Mouse (Mus musculus) testis, adult 2 months (tissue): ENCODE data around the gene S1pr3. TPM values are rescaled to one million over a fixed set of nuclear protein-coding genes. Genes with fewer than 3 reads are reported as not detected.

ENCODE experiments used
- H3K27ac ChIP-seq: fragments of 200-500 bp; 2 replicates; pipeline ENCODE4 v1.5.1; 2012; ENCODE audit warnings: low read depth, low read length; ENCODE audit not compliant: control insufficient read depth, insufficient read depth
- H3K27me3 ChIP-seq: fragments of 200-500 bp; 2 replicates; pipeline ENCODE4 v1.6.1; 2012; ENCODE audit warnings: mild to moderate bottlenecking, low read length, moderate library complexity; ENCODE audit not compliant: control insufficient read depth, insufficient read depth
- H3K36me3 ChIP-seq: fragments of 200-500 bp; 2 replicates; pipeline ENCODE4 v1.6.1; 2012; ENCODE audit warnings: mild to moderate bottlenecking, low read length; ENCODE audit not compliant: control insufficient read depth, insufficient read depth
- H3K4me1 ChIP-seq: fragments of 200-500 bp; 2 replicates; pipeline ENCODE4 v1.6.1; 2012; ENCODE audit warnings: low read length; ENCODE audit not compliant: control insufficient read depth, insufficient read depth
- H3K4me3 ChIP-seq: fragments of 200-500 bp; 2 replicates; pipeline ENCODE4 v1.5.1; 2012; ENCODE audit warnings: low read depth, mild to moderate bottlenecking, low read length, moderate library complexity, mixed read lengths; ENCODE audit not compliant: control insufficient read depth
- CTCF ChIP-seq: fragments of 200-500 bp; IDR thresholded peaks from 2 replicates; pipeline ENCODE4 v1.5.1; 2012; ENCODE audit warnings: low read depth, mild to moderate bottlenecking, inconsistent platforms, low read length, moderate library complexity; ENCODE audit not compliant: control insufficient read depth, insufficient read depth, insufficient replicate concordance
- POLR2A ChIP-seq: fragments of 200-500 bp; IDR thresholded peaks from 2 replicates; pipeline ENCODE4 v1.6.1; 2012; ENCODE audit warnings: low read depth, mild to moderate bottlenecking, inconsistent platforms, low read length, moderate library complexity; ENCODE audit not compliant: control insufficient read depth
- polyA plus RNA-seq: library from polyadenylated mRNA; depleted of rRNA; stranded (reverse); fragments of >200 nt; gene quantifications from 2 replicates; pipeline ENCODE4 v1.2.3, GENCODE M21; 2012

The S1pr3 gene
- polyA plus RNA-seq, 1 experiment, result 3.1 TPM

DNA sequence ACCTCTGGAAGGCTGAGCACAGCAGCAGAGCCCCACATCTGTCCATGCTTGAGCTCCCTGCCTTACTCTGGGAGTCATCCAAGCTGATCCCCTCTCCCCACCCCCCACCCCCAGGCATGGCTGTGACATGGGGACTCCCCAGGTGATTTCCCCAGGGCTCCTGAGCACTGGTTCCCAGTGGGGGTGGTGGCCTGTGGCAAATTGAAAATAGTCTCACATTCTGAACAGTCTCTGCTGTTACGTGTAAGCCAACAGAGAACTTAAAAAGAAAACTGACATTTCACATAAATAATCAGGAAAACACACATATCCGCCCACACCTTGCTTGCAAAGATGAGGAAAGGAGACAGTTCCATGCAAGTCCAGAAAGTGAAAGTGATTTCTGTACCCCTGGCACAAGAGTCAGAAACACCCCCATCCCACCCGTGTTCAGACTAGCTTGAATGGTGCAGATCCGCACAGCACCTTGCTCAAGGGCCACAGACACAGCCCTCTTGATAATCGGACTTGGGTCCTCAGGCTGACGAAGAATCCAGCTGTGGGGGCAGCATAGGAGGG is 17.0 kb upstream of the S1pr3 start:
- H3K36me3 ChIP-seq, result no peaks in the 10 kb centered on the region
- H3K27ac ChIP-seq, result no peak overlapping the region
- H3K4me1 ChIP-seq, result no peaks in the 10 kb centered on the region; the same call in 1 of the 2 replicates
- no peak for TF ChIP-seq CTCF
- TF ChIP-seq POLR2A, result no peak
- H3K4me3 ChIP-seq, result no peak overlapping the region
- H3K27me3 ChIP-seq, result no peaks in the 10 kb centered on the region

DNA sequence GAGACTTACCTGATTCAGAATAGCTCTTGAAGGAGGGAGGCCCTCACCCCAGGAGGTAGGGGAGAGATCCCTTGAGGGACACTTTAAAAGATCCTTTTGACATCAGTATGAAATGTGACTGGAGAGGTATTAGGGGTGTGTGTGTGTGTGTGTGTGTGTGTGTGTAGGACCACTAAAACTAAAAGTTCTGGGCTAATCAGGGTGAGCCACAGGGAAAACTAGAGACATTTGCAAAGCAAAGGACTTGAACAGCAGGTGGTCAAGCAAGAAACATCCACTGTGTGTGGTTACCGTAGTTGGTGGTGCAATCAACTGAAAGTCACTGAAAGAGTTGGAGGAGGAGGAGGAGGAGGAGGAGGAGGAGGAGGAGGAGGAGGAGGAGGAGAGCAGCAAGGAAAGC is 16.2 kb upstream of the S1pr3 start:
- no peak overlapping the region for H3K27ac ChIP-seq
- no peak overlapping the region for H3K4me3 ChIP-seq
- TF ChIP-seq CTCF (no peak), POLR2A (no peak)
- no peaks in the 10 kb centered on the region for H3K27me3 ChIP-seq
- no peaks in the 10 kb centered on the region for H3K36me3 ChIP-seq
- no peaks in the 10 kb centered on the region; the same call in 1 of the 2 replicates for H3K4me1 ChIP-seq

DNA sequence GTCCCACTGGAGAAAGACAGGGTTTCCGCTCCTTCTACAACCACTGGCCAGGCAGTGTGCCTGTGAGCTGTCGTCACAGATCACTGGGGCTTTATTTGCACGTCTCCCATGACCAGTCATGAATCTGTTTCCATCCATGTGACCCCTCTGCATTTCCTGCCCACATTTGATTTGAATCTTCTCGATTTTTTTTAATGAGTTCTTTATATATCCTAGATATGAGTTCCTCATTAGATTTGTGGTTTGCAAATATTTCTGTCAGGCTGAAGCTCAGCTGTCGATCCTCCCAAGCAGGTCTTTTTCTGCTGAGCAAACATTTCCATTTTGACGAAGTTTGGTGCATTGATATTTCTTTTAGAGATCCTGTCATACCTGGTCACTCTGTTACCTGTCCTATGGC is 10.6 kb upstream of the S1pr3 start:
- no peak overlapping the region for H3K4me3 ChIP-seq
- H3K27ac ChIP-seq, result no peak overlapping the region
- no peaks in the 10 kb centered on the region for H3K36me3 ChIP-seq
- no peaks in the 10 kb centered on the region for H3K27me3 ChIP-seq
- peaks cover 4% of the 10 kb centered on the region; the same call in 1 of the 2 replicates for H3K4me1 ChIP-seq
- TF ChIP-seq CTCF, result no peak
- TF ChIP-seq POLR2A, result no peak

DNA sequence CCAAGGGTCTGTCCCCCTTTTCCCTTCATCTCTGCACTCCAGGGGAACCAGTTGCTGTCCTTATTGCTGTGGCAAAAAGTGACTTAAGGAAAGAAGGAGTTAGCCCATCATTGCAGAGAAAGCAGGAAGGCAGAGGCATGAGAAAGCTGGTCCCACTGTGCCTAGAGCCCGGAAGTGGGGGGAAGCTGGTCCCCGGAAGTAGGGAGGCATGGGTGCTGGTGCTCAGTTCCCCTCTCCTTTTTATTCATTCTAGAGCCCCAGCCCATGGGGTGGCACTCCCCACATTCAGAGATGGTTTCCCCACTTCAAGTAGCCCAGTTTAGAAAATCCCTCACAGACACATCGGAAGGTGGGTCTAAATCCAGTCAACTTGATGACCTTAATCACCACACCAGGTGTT is 8.9 kb upstream of the S1pr3 start:
- Histone ChIP-seq H3K27me3 (no peaks in the 10 kb centered on the region), H3K4me3 (no peak overlapping the region), H3K27ac (no peak overlapping the region), H3K36me3 (no peaks in the 10 kb centered on the region), H3K4me1 (peaks cover 7% of the 10 kb centered on the region)
- TF ChIP-seq POLR2A (no peak), CTCF (no peak)

DNA sequence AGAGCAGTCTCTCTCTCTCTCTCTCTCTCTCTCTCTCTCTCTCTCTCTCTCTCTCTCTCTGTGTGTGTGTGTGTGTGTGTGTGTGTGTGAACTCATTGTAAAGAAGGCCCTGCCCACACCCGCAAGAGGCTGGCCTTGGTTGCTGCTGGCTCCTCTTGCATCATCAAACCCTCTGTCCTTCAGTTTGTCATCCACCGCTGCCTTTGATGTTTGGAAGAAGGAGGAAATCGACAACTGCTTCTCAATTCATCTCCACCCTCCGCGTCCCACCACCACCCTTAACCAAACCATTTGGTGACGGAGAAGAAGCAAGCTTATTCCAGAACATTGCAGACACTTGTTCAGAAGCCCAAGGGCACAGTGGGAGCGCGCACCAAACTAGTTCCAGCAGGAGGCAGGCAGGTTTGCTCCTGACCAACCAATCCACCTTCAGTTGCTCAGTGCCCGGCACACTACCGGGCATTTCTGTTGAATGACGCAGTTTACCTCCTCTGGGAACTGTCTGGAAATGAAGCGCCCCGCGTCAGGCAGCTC is 8.2 kb upstream of the S1pr3 start:
- Histone ChIP-seq H3K27me3 (no peaks in the 10 kb centered on the region), H3K4me1 (peaks cover 7% of the 10 kb centered on the region), H3K36me3 (no peaks in the 10 kb centered on the region), H3K27ac (no peak overlapping the region), H3K4me3 (no peak overlapping the region)
- no peak for TF ChIP-seq POLR2A
- TF ChIP-seq CTCF, result no peak

DNA sequence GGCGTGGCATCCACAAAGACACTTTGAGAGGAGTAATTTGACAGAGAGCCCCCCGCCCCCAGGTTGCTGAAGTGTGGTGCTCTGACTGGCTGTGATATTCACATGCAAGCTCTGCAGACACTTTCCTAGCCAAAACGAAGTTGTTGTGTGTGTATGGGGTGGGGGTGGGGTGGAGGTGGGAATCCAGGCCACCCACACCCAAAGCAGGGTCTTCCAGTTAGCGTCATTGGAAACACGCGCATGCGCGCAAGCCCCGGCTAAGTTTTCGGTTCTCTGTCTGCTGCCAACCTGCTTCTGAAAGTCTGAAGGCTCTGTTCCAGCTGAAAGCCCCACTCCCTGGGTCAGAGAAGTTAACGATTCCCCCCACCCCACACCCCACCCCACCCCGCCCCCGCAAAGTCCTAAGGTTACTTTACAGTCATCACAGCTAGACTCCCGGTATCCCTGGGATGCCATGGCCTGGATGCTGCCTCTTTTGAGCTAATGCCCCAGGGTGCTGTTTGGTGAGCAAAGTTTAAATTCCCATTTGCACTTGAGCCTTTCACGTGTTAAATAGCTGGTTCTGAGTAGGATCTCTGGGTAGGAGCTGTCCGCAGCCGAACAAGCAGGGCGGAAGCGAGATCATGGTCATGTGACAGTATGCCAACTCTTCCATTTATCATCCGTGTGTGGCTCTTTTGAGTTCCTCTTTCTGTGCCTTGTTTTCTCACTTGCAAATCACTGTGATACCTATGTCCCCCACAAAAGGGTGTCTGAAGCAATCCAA is 7.5 kb upstream of the S1pr3 start:
- no peak overlapping the region for H3K27ac ChIP-seq
- no peaks in the 10 kb centered on the region for H3K36me3 ChIP-seq
- peaks cover 7% of the 10 kb centered on the region for H3K4me1 ChIP-seq
- H3K27me3 ChIP-seq, result no peaks in the 10 kb centered on the region
- no peak for TF ChIP-seq CTCF
- H3K4me3 ChIP-seq, result no peak overlapping the region

DNA sequence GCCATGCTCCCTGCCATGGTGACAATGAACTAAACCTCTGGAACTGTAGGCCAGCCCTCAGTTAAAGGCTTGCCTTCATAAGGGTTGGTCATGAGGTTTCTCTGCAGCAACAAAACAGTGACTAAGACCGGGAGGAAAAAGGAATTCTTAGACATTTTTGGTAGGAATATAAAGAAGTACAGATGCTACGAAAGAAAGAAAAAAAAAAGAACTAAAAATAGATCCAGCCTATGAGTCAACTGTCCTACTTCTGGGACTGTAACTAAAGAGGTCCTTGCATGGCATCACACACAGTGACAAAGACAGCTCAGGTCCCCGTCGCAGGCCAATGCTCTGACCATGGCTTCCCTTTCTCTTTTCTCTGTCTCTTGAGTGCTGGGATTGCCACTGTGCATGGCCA is 3.9 kb upstream of the S1pr3 start:
- H3K4me3 ChIP-seq, result no peak overlapping the region
- TF ChIP-seq CTCF, result no peak
- no peak for TF ChIP-seq POLR2A
- H3K27me3 ChIP-seq, result no peaks in the 10 kb centered on the region
- H3K27ac ChIP-seq, result no peak overlapping the region
- no peaks in the 10 kb centered on the region for H3K36me3 ChIP-seq
- peaks cover 12% of the 10 kb centered on the region for H3K4me1 ChIP-seq
